In the genomic region with DNA sequence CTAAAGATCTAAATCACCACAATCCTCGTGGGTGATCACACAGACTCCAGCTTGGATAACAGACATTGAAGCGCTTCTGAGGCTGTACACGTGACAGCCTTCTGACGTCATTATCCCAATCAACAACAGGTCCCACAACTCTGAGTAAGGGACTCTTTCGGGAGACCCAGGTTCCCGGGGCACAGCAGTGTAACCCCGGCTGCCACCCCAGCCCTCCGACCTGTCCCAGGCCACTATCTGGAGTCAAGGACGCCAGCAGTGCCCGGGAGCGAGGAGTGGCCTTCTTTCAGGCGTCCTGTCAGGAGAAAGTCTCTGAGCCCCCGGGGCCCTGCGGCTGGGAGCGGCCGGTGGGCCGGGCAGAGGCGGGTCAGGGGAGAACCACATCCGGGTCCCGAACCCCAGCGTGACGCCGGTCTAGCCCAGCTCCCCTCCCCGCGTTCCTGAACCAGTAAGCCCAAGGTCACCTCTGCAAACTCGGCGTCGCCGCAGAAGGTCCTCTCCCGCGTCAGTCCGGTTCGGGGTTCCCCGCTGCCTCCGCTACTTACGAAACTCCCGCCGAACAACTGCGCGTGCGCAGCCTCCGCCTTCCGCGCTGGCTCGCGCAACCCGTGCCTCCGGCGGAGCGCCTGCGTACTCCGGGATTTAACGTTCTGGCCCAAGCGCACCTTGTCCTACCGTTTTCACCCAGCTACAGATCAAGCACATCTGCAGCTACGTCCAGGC, we compare ENCODE assay signal across 1 mouse cellular context.
TF ChIP-seq lines count a peak whose summit lies in the region.

A gene (minus strand): TSS at position 644 of the 723 bp plus-strand sequence.

TF ChIP-seq in CH12.LX, 34 proteins besides CTCF, POLR2A, EP300 and RAD21 (continued from another document):
- TF ChIP-seq SIN3A (IDR thresholded peaks at IDR 0.05; ENCODE audit: low read length) (peak; percentile 89; the same call in 1 of the 2 replicates), MAX (IDR thresholded peaks at IDR 0.05; ENCODE audit: low read length) (peak; percentile 86), MYC (IDR thresholded peaks at IDR 0.05; ENCODE audit: low read depth, low read length) (peak; percentile 59; the same call in 1 of the 2 replicates), SMC3 (IDR thresholded peaks at IDR 0.05; ENCODE audit: low read depth, low read length) (no peak), CHD2 (IDR thresholded peaks at IDR 0.05; ENCODE audit: low read length) (no peak), HCFC1 (IDR thresholded peaks at IDR 0.05; ENCODE audit: low read depth, low read length) (peak; percentile 53; the same call in 1 of the 2 replicates), MXI1 (IDR thresholded peaks at IDR 0.05; ENCODE audit: low read depth, low read length) (peak; percentile 91), KAT2A (IDR thresholded peaks at IDR 0.05; ENCODE audit: insufficient replicate concordance, low read length) (peak; percentile 50; the same call in 1 of the 2 replicates), JUN (IDR thresholded peaks at IDR 0.05; ENCODE audit: insufficient read depth, low read depth, low read length) (0 out of 2 replicates have a peak, but pooled peaks have one; percentile 15), RCOR1 (conservative IDR thresholded peaks at IDR 0.05; ENCODE audit: low read depth, low read length) (0 out of 2 replicates have a peak, but pooled peaks have one; percentile 17), E2F4 (IDR thresholded peaks at IDR 0.05; ENCODE audit: insufficient replicate concordance, low read depth, low read length) (peak; percentile 34; the same call in 1 of the 2 replicates), USF2 (conservative IDR thresholded peaks at IDR 0.05; ENCODE audit: low read depth, low read length) (peak; percentile 70), UBTF (IDR thresholded peaks at IDR 0.05; ENCODE audit: low read depth, low read length) (0 out of 2 replicates have a peak, but pooled peaks have one; percentile 31), IRF4 (IDR thresholded peaks at IDR 0.05; ENCODE audit: low read depth, low read length) (no peak; the same call in 1 of the 2 replicates), ETS1 (conservative IDR thresholded peaks at IDR 0.05; ENCODE audit: low read depth, low read length) (no peak), NELFE (IDR thresholded peaks at IDR 0.05; ENCODE audit: low read depth, low read length) (peak; percentile 89), ZKSCAN1 (IDR thresholded peaks at IDR 0.05; ENCODE audit: borderline replicate concordance, low read depth, low read length) (no peak), CHD1 (IDR thresholded peaks at IDR 0.05; ENCODE audit: low read depth, low read length) (no peak), GABPA (IDR thresholded peaks at IDR 0.05; ENCODE audit: insufficient replicate concordance, low read depth, low read length) (no peak), USF1 (IDR thresholded peaks at IDR 0.05; ENCODE audit: low read depth, low read length) (peak; percentile 68), MAZ (IDR thresholded peaks at IDR 0.05; ENCODE audit: low read depth, low read length) (0 out of 2 replicates have a peak, but pooled peaks have one; percentile 26), ZMIZ1 (IDR thresholded peaks at IDR 0.05; ENCODE audit: low read depth, low read length) (peak; percentile 39; the same call in 1 of the 2 replicates), JUND (conservative IDR thresholded peaks at IDR 0.05; ENCODE audit: low read depth, low read length) (peak; percentile 37; the same call in 1 of the 2 replicates), TBP (conservative IDR thresholded peaks at IDR 0.05; ENCODE audit: low read depth, low read length) (peak; percentile 70; the same call in 1 of the 2 replicates), ELF1 (IDR thresholded peaks at IDR 0.05; ENCODE audit: low read depth, low read length) (peak; percentile 85), POLR2AphosphoS2 (IDR thresholded peaks at IDR 0.05; ENCODE audit: low read depth, low read length) (peak; percentile 57; the same call in 1 of the 2 replicates), ZNF384 (IDR thresholded peaks at IDR 0.05; ENCODE audit: low read depth, low read length) (no peak)
